Mouse (Mus musculus) frontal cortex, postnatal 10 days (tissue): ENCODE measurements at regions not wholly inside any gene's neighbourhood (a gene's known extent, or its start where the extent isn't known, plus 50 kb on each side); places are given as distances from the start of the nearest gene placed in this dataset.

ENCODE experiments used
- DNase-seq, 2 experiments: peaks; one replicate each; pipeline ENCODE4 v3.0.0; 2022; ENCODE audit warnings: low spot score in 2 of 2, mixed read lengths in 1 of 2

DNA sequence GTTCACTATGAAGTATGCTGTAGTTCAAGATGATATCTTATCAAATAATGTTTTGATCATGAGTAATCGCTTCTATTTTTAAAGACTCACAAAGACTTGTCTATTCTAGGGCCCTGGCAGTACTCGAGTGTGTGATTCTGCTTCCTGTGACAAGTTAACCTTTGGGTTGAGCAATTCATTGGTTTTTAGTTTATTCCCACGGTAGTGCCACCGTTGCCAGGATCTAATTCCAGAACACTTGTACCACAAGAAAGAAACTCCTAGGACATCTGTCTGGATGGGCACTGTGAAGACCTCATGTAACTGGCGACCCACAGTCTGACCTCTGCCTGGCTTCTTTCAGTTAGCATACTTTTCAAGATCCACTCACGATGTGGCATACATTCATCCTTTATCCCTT, 134.7 kb upstream of the Mkln1 start:
- DNase-seq = no peak

- DNase-seq = no peak
These were observed 132.0 kb upstream of the Mkln1 start for GRCm38 (mm10) chr6:31266441-31267040.

DNA sequence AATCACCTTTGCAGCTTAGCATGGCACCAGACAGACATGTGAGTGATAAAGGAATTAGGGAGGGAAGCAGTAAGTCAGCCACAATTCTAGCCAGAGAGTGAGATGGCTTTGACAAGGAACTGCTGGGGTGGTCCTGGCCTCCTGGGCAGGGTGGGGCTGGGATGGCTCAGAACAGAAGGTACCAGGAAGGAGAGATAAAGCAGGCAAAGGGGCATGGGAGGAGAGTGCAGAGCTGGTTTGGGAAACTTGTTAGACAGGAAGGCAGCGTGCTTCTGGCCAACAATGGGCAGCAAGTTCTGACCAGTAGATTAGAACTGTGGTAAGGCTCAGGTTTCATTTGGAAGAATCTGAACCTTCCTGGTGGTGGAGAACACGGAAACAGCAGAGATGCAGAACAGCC, 130.5 kb upstream of the Mkln1 start:
- DNase-seq = no peak

GRCm38 (mm10) chr6:31273816-31274215, 124.7 kb upstream of the Mkln1 start:
- DNase-seq = no peak

- no peak for DNase-seq
These were observed 124.3 kb upstream of the Mkln1 start for GRCm38 (mm10) chr6:31274236-31274635.

DNA sequence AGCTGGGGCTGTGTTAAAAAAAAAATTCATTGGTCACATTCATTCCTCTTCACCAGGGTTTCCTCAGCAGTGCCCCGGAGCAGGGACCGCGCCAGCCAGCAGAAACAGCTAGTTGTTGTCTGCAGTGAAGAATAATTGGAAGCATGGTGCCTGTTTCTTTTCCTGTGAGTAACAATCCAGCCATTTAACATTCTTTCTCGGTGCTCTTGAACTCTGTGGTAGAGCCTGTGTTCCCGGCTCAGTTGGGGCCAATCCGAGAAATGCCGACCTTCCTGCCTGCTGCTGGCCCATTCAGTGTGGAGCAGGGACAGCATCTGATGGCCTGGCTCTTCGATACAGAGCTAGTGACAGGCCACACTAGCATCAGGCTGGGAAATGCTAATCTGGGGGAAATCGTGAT, 120.7 kb upstream of the Mkln1 start:
- DNase-seq = no peak

DNA sequence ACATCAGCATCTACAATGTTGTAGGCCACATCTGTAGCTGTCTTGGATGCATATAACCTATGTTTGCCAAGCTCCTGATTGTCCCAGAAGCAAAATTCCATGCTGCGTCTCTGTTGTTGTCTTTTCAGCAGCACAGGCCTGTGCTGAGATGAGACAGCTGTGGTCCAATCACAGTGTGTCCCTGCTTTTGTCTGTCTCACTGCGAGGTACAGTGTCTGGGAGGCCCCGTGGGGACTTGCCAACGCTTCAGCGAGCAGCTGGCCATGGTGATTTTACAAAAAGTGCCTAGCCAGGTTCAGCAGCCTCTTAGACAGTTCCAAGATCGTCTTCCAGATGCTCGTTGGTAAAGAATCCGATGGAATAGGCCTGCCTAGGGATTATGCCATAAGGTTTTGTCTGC, 114.6 kb upstream of the Mkln1 start:
- no peak for DNase-seq

DNA sequence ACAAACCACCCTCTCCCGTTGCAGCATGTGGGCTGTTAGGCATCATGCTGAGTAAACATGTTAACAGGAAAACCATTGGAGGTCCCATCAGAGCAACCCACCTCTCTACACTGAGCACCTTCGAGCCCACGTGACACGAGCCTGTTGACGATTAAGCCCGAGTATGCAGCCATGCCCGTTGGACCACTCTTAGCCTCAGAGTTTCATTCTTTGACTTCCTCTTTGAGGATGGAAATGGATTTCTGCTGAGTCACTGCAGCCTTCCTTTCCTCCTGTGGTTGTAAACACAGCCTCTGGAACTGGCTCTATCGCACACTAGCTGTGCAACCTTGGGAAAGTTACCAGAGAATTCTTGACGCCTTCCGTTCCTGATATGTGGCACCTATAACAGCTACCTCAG, 114.1 kb upstream of the Mkln1 start:
- no peak for DNase-seq

GRCm38 (mm10) chr6:31285064-31285463, 113.5 kb upstream of the Mkln1 start:
- peak in 1 of 2 experiments; percentile 36 for DNase-seq

DNA sequence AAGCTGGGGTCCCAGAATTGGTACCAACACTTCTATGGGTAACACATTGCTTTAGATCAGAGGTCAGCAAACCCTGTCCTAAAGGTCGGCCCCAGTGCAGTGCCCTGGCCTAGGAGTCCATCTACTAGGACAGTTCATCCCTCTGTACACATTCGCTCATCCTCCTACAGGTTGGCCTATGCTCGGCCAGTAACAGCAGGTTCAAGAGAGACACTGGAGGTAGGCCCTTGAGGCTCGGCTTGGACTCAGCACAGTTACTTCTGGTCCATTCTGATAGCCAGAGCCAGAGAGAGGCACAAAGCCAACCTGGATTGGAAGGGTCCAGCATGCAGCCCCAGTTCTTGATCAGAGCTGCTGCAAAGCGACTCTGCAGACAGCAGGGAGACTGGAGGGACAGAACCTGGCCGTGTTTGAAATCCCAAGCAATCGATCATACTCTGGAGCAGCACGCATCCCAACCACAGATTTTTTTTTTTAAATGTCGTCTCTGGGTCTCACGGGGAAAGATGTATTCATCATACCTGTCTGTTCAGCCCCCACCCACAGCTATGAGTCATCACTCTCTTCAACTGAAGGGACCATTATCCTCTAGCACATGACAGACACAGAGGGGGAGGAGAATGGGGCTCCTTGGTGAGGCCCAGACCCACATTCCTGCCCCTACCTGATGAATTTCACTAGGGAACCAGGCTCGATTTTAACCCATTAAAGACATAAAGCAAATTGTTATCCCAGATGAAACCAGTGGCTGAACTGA, 112.4 kb upstream of the Mkln1 start:
- no peak for DNase-seq

- DNase-seq = no peak
These were observed 111.4 kb upstream of the Mkln1 start for GRCm38 (mm10) chr6:31287176-31287575.

GRCm38 (mm10) chr6:31287686-31288085, 110.8 kb upstream of the Mkln1 start:
- no peak for DNase-seq

GRCm38 (mm10) chr6:31288421-31289233, 109.9 kb upstream of the Mkln1 start:
- no peak for DNase-seq

DNA sequence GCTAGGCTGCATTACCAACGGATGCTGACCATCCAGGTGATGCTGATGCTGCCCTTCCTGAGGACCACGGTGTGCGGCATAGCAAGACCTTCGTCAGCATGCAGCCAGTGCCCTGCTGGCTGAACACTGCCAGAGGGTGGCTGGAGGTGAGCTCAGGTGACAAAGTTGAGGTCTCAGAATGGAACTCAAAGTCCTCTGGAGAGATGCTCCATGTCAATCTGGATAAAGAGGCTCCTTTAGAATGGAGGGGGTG, 109.4 kb upstream of the Mkln1 start:
- DNase-seq = no peak

DNA sequence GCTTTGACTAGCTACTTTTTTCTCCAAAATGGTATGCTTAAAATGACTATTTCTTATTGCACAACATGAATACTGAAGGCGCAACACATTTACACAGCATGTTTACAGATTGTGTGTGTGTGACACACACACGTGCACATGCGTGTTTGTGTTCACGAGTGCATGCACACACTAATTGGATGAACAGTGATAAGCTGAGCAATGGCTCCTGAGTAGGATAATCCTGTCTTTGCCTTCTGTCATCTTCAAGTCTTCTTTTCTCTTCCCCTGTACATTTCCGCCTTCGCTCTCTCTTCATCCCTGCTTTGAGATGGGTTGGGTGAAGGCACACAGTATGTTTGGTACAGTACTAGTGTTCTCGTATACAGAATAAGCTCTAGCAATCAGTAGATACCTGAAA, 106.5 kb upstream of the Mkln1 start:
- DNase-seq = no peak

GRCm38 (mm10) chr6:31293008-31293407, 105.5 kb upstream of the Mkln1 start:
- no peak for DNase-seq

DNA sequence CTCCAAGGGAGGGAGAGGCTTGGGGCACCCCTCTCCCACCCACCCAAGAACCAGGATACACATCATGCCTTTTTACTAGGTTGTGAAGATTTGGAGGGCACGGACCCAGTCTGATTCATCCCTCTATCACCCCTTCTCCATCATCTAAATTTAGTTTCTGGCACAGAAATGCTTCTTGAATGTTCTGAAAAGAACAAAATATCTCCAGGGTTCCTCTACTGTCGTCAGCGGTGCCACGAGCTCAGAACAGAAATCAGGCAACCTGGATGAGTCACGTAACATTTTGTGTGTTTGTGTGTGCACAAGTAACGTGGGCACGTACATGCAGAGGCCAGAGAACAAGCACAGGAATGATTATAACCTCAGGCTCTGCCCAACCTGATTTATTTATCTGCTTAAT, 99.1 kb upstream of the Mkln1 start:
- no peak for DNase-seq

DNA sequence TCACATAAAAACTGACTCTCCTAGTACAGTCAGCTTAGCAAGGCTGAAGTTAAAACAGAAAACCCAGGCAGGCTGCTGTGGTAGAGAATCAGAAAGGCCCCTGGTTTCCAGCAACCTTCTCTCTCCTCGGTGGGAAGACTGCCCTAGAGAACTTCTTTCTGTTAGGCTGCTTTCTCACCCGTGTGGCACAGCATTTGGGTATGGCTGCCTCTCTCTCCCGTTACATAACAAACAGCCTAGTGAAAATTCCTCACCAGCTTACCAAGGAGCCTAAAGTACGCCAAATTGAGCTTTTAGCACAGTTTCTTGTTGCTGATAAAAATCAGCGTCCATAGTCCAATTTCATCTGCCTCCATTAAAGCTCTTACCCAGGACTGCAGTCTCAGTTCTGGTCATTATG, 92.8 kb upstream of the Mkln1 start:
- DNase-seq = no peak

- no peak for DNase-seq
These were observed 91.4 kb upstream of the Mkln1 start for GRCm38 (mm10) chr6:31307047-31307633.

- no peak for DNase-seq
These were observed 90.6 kb upstream of the Mkln1 start for GRCm38 (mm10) chr6:31307899-31308298.

- DNase-seq = no peak
These were observed 87.9 kb upstream of the Mkln1 start for GRCm38 (mm10) chr6:31310660-31311059.

- no peak for DNase-seq
These were observed 84.6 kb upstream of the Mkln1 start for GRCm38 (mm10) chr6:31313869-31314470.
